Mouse (Mus musculus): ENCODE results near the gene Birc6. TPM values are rescaled to one million over a fixed set of nuclear protein-coding genes. Genes with fewer than 3 reads are reported as not detected.

The Birc6 gene
- polyA plus RNA-seq, 1 experiment from 2014 or later: 63.7 TPM

- Histone ChIP-seq H3K4me3 (ENCODE audit: low read depth, low read length) (no peak overlapping the region), H3K9me3 (ENCODE audit: control insufficient read depth) (no peaks in the 10 kb centered on the region), H3K27me3 (replicated peaks; ENCODE audit: control insufficient read depth, insufficient read depth, low read length) (no peaks in the 10 kb centered on the region), H3K9ac (ENCODE audit: low read depth, low read length) (no peak overlapping the region), H3K4me2 (replicated peaks; ENCODE audit: low read depth) (no peak overlapping the region), H3K36me3 (ENCODE audit: control insufficient read depth, insufficient read depth) (peaks cover 35% of the 10 kb centered on the region), H3K27ac (ENCODE audit: low read depth, low read length) (no peak overlapping the region), H3K4me1 (replicated peaks; ENCODE audit: control insufficient read depth, insufficient read depth, low read length) (no peaks in the 10 kb centered on the region)
- TF ChIP-seq CTCF (IDR thresholded peaks at IDR 0.05; ENCODE audit: low read depth): no peak
- no peak for ATAC-seq
- 61% methylated on average over 4 of the region's 4 CpGs for WGBS
Measured at GRCm38 (mm10) chr17:74500204-74500603, 27.9 kb upstream of the Birc6 start.

- H3K4me1 ChIP-seq (replicated peaks; ENCODE audit: control insufficient read depth, insufficient read depth, low read length): no peaks in the 10 kb centered on the region
- no peaks in the 10 kb centered on the region for H3K9me3 ChIP-seq (ENCODE audit: control insufficient read depth)
- H3K4me2 ChIP-seq (replicated peaks; ENCODE audit: low read depth): no peak overlapping the region
- no peak for ATAC-seq
- no peak overlapping the region for H3K27ac ChIP-seq (ENCODE audit: low read depth, low read length)
- H3K9ac ChIP-seq (ENCODE audit: low read depth, low read length): no peak overlapping the region
- no peaks in the 10 kb centered on the region for H3K27me3 ChIP-seq (replicated peaks; ENCODE audit: control insufficient read depth, insufficient read depth, low read length)
- TF ChIP-seq CTCF (IDR thresholded peaks at IDR 0.05; ENCODE audit: low read depth): no peak
- H3K4me3 ChIP-seq (ENCODE audit: low read depth, low read length): no peak overlapping the region
- H3K36me3 ChIP-seq (ENCODE audit: control insufficient read depth, insufficient read depth): peaks cover 29% of the 10 kb centered on the region
Measured at GRCm38 (mm10) chr17:74501085-74501484, 27.0 kb upstream of the Birc6 start.

- H3K36me3 ChIP-seq (ENCODE audit: control insufficient read depth, insufficient read depth): no peaks in the 10 kb centered on the region
- H3K27ac ChIP-seq (ENCODE audit: low read depth, low read length): no peak overlapping the region
- no peak overlapping the region for H3K4me3 ChIP-seq (ENCODE audit: low read depth, low read length)
- no peak overlapping the region for H3K9ac ChIP-seq (ENCODE audit: low read depth, low read length)
- H3K4me2 ChIP-seq (replicated peaks; ENCODE audit: low read depth): no peak overlapping the region
- ATAC-seq: no peak
- TF ChIP-seq CTCF (IDR thresholded peaks at IDR 0.05; ENCODE audit: low read depth): no peak
- no peaks in the 10 kb centered on the region for H3K27me3 ChIP-seq (replicated peaks; ENCODE audit: control insufficient read depth, insufficient read depth, low read length)
- no peaks in the 10 kb centered on the region for H3K4me1 ChIP-seq (replicated peaks; ENCODE audit: control insufficient read depth, insufficient read depth, low read length)
- H3K9me3 ChIP-seq (ENCODE audit: control insufficient read depth): no peaks in the 10 kb centered on the region
- 78% methylated on average over 2 of the region's 2 CpGs for WGBS
Measured at GRCm38 (mm10) chr17:74507934-74508333, 20.2 kb upstream of the Birc6 start.

- H3K36me3 ChIP-seq (ENCODE audit: control insufficient read depth, insufficient read depth): no peaks in the 10 kb centered on the region
- H3K9ac ChIP-seq (ENCODE audit: low read depth, low read length): no peak overlapping the region
- H3K9me3 ChIP-seq (ENCODE audit: control insufficient read depth): no peaks in the 10 kb centered on the region
- no peak overlapping the region for H3K27ac ChIP-seq (ENCODE audit: low read depth, low read length)
- H3K27me3 ChIP-seq (replicated peaks; ENCODE audit: control insufficient read depth, insufficient read depth, low read length): no peaks in the 10 kb centered on the region
- no peak for TF ChIP-seq CTCF (IDR thresholded peaks at IDR 0.05; ENCODE audit: low read depth)
- no peak overlapping the region for H3K4me3 ChIP-seq (ENCODE audit: low read depth, low read length)
- no peaks in the 10 kb centered on the region for H3K4me1 ChIP-seq (replicated peaks; ENCODE audit: control insufficient read depth, insufficient read depth, low read length)
- H3K4me2 ChIP-seq (replicated peaks; ENCODE audit: low read depth): no peak overlapping the region
- ATAC-seq: no peak
- 75% methylated on average over 3 of the region's 3 CpGs for WGBS
Measured at GRCm38 (mm10) chr17:74508600-74508999, 19.5 kb upstream of the Birc6 start.

GRCm38 (mm10) chr17:74512308-74512707 is 15.8 kb upstream of the Birc6 start:
- Histone ChIP-seq H3K4me3 (ENCODE audit: low read depth, low read length) (no peak overlapping the region), H3K36me3 (ENCODE audit: control insufficient read depth, insufficient read depth) (no peaks in the 10 kb centered on the region), H3K4me1 (replicated peaks; ENCODE audit: control insufficient read depth, insufficient read depth, low read length) (no peaks in the 10 kb centered on the region), H3K4me2 (replicated peaks; ENCODE audit: low read depth) (no peak overlapping the region), H3K27ac (ENCODE audit: low read depth, low read length) (no peak overlapping the region), H3K27me3 (replicated peaks; ENCODE audit: control insufficient read depth, insufficient read depth, low read length) (no peaks in the 10 kb centered on the region), H3K9ac (ENCODE audit: low read depth, low read length) (no peak overlapping the region), H3K9me3 (ENCODE audit: control insufficient read depth) (no peaks in the 10 kb centered on the region)
- ATAC-seq: no peak
- 79% methylated on average over 2 of the region's 2 CpGs for WGBS
- TF ChIP-seq CTCF (IDR thresholded peaks at IDR 0.05; ENCODE audit: low read depth): no peak

GRCm38 (mm10) chr17:74522797-74523723 is 5.0 kb upstream of the Birc6 start:
- Histone ChIP-seq H3K36me3 (ENCODE audit: control insufficient read depth, insufficient read depth) (no peaks in the 10 kb centered on the region), H3K27ac (ENCODE audit: low read depth, low read length) (no peak overlapping the region), H3K4me3 (ENCODE audit: low read depth, low read length) (no peak overlapping the region), H3K4me2 (replicated peaks; ENCODE audit: low read depth) (no peak overlapping the region), H3K27me3 (replicated peaks; ENCODE audit: control insufficient read depth, insufficient read depth, low read length) (no peaks in the 10 kb centered on the region), H3K4me1 (replicated peaks; ENCODE audit: control insufficient read depth, insufficient read depth, low read length) (no peaks in the 10 kb centered on the region; the same call in 1 of the 2 replicates), H3K9ac (ENCODE audit: low read depth, low read length) (no peak overlapping the region), H3K9me3 (ENCODE audit: control insufficient read depth) (no peaks in the 10 kb centered on the region)
- WGBS: 83% methylated on average over 8 of the region's 8 CpGs
- TF ChIP-seq CTCF (IDR thresholded peaks at IDR 0.05; ENCODE audit: low read depth): peak; percentile 16; the same call in 1 of the 2 replicates
- ATAC-seq: no peak

Measured in intestine, postnatal 0 days (tissue).